Mouse (Mus musculus) thymus, postnatal 36 days (tissue): ENCODE measurements around the gene Actr1b.
"Not testable (repeated sequence)": the region's sequence is repeated elsewhere in the genome, so short reads cannot be mapped to it uniquely, and the experiment has no call there.

ENCODE experiments used
- DNase-seq, 2 experiments: peaks; one replicate each; pipeline ENCODE4 v3.0.0; 2022; ENCODE audit warnings: mixed read lengths in 2 of 2

Actr1b gene

GRCm38 (mm10) chr1:36697030-36697429, 17.2 kb downstream of the Actr1b start:
- no peak for DNase-seq

- no peak for DNase-seq
These were observed 17.8 kb downstream of the Actr1b start for GRCm38 (mm10) chr1:36696411-36696810.

- no peak for DNase-seq
These were observed 19.4 kb downstream of the Actr1b start for GRCm38 (mm10) chr1:36694871-36695270.

- peak; percentile 95 to 97 for DNase-seq
These were observed 22.7 kb downstream of the Actr1b start, which contains the start of gene Cox5b for GRCm38 (mm10) chr1:36691271-36692155. Gene Cox5b (plus strand): TSS chr1:36691449.

- no peak for DNase-seq
These were observed 23.5 kb downstream of the Actr1b start for GRCm38 (mm10) chr1:36690671-36691235.

- peak; percentile 66 to 72 for DNase-seq
These were observed 30.3 kb downstream of the Actr1b start for GRCm38 (mm10) chr1:36683810-36684467.

GRCm38 (mm10) chr1:36682620-36683355, 31.4 kb downstream of the Actr1b start, which contains the start of gene Fam178b:
Gene Fam178b (minus strand): TSS chr1:36683183.
- no peak for DNase-seq

GRCm38 (mm10) chr1:36680893-36681292, 33.3 kb downstream of the Actr1b start:
- no peak for DNase-seq

DNA sequence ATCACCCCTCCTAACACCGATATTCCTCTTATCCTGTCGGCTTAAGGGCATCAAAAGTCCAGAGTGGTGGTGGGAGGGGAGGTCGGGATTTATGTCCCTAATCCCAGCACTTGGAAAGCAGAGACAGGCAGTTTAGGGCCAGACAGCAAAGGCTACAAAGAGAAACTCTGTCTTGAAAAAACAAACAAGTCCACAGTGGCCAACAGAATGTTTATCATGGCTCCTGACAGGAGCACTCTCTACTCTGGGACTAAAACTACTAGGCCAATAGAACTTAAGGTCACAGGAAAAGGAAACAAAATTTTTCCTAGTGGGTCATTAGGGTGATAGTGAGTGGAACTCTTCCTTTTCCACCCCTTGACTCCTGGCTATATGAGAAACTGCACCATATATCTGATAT, 39.3 kb downstream of the Actr1b start:
- DNase-seq = no peak

- DNase-seq = no peak
These were observed 41.4 kb downstream of the Actr1b start for GRCm38 (mm10) chr1:36672648-36673350.

GRCm38 (mm10) chr1:36671260-36671659, 43.0 kb downstream of the Actr1b start:
- DNase-seq = no peak

DNA sequence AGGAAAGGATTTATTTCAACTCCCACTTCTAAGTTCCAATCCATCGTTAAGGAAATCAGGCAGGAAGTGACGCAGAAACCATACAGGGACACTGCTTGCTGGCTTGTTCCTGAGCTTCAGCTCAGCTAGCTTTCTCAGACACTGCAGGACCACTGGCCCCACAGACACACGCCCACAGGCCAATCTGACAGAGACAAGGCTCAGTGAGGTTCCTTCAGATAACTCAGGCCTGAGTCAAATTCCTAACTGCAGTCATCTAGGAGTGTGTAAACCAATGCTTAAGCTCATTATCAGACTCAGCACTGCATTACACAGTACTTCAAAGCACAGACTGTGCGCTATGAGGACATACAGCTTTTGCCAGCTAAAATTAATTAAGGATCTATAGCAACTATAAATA, 44.0 kb downstream of the Actr1b start:
- no peak for DNase-seq

DNA sequence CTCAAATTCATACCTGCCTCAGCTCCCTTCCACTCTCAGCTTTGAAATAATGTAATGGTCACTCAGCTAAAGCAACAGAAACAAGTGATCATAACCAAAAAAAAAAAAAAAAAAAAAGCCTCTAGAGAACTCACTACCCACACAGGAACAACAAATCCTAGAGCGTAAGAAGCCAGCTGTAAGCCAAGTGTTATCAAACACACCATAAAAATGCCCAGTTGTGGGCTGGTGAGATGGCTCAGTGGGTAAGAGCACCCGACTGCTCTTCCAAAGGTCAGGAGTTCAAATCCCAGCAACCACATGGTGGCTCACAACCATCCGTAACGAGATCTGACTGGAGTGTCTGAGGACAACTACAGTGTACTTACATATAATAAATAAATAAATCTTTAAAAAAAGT, 46.2 kb downstream of the Actr1b start:
- not testable (repeated sequence) for DNase-seq

DNA sequence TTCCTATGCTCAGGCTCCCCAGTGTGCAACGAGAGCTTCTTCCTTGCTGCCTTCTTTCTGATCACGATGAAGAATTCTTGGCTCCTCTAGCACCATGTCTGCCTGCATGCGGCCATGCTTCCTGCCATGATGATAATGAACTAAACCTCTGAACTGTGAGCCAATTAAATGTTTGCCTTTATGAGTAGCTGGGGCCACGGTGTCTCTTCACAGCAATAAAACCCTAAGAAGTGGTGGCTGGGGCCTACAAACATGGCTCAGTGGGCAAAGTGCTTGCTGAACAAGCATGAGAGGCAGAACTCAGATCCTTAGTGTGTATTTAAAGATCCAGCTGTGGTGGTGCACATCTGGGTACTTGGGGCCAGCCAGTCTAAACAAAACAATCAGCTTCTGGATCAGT, 48.3 kb downstream of the Actr1b start:
- DNase-seq = no peak

DNA sequence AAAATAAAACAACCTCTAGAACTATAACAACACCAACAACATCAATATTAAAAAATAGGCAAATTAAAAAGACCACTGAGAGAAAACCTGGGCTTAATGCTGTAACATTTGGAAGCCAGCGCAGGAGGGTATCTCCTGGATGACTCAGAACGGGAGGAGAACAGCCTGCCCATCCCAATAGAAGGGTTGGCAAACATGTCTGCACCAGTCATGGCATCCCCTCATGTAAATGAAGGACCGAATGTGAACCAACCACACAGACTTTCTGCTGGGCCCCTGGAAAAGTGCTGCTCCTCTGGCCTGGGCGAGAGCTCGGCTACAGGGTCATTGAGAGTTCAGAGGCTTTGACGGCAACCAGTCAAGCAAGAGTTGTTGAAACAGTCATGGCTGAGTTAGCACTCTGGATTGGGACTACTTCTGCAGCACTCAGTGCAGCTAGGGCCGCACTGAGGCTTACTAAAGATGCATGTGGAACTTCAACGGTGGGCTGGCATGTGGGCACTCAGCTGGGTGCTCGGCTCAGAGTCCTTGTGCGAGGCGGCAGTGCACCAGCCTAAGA, 49.0 kb downstream of the Actr1b start:
- DNase-seq = no peak

DNA sequence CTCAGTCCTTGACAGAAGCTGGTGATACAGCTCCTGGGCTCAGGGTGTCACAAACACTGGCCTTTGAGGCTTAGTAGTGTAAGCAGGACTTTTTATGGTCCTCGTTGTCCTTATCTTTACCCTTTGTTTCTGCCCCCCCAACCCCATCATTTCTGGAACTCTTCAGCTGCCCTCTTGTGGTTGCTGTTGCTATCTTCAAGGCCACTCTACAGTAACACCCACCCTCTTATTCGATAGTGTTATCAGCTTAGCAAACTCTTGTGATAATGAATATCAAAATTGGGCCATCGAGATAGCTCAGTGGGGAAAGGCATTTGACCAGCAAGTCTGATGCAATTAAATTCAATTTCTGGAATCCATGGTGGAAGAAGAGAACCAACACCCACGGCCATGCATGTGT, 49.8 kb downstream of the Actr1b start:
- no peak for DNase-seq

DNA sequence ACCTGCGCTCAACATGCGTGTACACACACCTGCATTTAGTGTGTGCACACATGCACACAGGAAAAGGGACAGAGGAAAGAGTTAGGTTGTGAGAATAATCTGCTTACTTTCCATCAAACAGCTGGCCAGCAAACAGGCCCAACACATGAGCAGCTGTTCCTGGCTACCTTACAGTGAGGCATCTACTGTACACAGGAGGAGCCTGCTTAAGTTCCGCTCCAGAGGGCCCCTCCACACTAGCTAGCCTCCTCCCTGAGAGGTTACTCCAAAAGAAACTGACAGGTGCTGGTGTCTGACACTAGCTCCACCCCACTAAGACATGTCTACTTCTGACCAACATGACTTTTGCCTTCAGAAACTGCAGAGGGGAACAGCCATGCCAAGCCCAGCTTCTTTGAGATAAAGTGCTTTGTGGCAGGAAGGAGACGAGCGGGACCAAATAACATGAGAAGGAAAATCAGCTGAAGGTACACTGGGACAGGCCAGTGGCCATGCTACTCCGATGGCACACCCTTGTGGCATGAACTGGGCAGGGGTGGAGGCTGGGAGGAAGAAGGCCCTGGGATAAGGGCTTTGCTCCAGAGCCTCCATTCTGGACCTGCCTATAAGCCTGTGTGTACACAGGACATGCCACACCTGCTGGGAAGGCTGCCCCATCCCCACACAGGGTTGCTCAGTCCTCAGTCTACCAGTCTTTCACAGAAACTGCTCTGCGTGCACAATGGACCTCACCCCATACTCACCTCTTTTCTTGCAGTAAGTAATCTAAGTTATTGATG, 55.4 kb downstream of the Actr1b start:
- no peak for DNase-seq

- no peak for DNase-seq
These were observed 56.4 kb downstream of the Actr1b start for GRCm38 (mm10) chr1:36657658-36658415.

GRCm38 (mm10) chr1:36656233-36656632, 58.0 kb downstream of the Actr1b start:
- DNase-seq = no peak

- DNase-seq = no peak
These were observed 59.2 kb downstream of the Actr1b start for GRCm38 (mm10) chr1:36655039-36655438.
